Mouse (Mus musculus) heart, postnatal 0 days (tissue): ENCODE results near the gene Dolk.

Experiments
- CTCF ChIP-seq: IDR thresholded peaks from 2 replicates; pipeline ENCODE4 v1.5.1; 2016; ENCODE audit warnings: antibody characterized with exemption, control low read depth, low read depth
- EP300 ChIP-seq: IDR thresholded peaks from 2 replicates; pipeline ENCODE4 v1.6.1; 2016; ENCODE audit warnings: antibody characterized with exemption, low read depth

- TF ChIP-seq CTCF (no peak), EP300 (no peak)
Measured at GRCm38 (mm10) chr2:30264671-30265519, 21.2 kb downstream of the Dolk start.
